ENCODE assay signal across 9 mouse cellular contexts in the genomic region with DNA sequence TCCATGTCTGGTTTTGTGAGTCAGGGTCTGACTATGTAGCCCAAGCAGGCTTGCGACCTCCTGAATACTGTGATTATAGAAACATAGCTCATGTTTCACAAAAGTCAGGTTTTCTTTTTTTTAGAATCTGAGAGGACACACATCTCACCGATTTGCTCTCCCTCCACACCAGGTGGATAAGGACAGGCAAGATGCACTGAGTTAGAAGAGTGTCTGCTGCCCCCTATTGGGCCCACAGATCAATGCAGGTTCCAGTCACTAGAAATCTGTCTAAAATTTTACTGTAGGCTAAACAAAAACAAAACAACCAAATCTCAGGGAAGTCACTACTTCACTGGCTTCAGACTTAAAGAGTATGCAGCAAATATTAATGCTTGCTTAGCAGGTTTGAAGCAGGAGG. TPM values are rescaled to one million over a fixed set of nuclear protein-coding genes. Genes with fewer than 3 reads are reported as not detected.
DNase-seq lines count a peak whose midpoint lies in the region; ATAC-seq lines count a peak whose summit lies in the region.
"Had no signal": no experiment of that assay in that cellular context is flagged by ENCODE, and none has a peak within 500 bp of the region (broad histone marks: within the 10 kb centered on the region; RNA-seq: fewer than 3 reads in every experiment).

No protein-coding gene starts in this region.

- H3K9me3 ChIP-seq in hindbrain, embryonic 11.5 days (ENCODE audit: control insufficient read depth, low read length): no peaks in the 10 kb centered on the region
- H3K9me3 ChIP-seq in hindbrain, embryonic 12.5 days (replicated peaks): no peaks in the 10 kb centered on the region
- no peaks in the 10 kb centered on the region for H3K9me3 ChIP-seq in neural tube, embryonic 13.5 days
- H3K9me3 ChIP-seq: embryonic facial prominence, embryonic 12.5 days had no signal

- no peak overlapping the region for H3K4me3 ChIP-seq in hindbrain, embryonic 11.5 days (ENCODE audit: low read depth, low read length)
- H3K4me3 ChIP-seq in hindbrain, embryonic 12.5 days: no peak overlapping the region
- H3K4me3 ChIP-seq in neural tube, embryonic 13.5 days: no peak overlapping the region
- H3K4me3 ChIP-seq: embryonic facial prominence, embryonic 12.5 days had no signal

- no peaks in the 10 kb centered on the region for H3K27me3 ChIP-seq in hindbrain, embryonic 11.5 days (ENCODE audit: control insufficient read depth, insufficient read depth, low read length)
- no peaks in the 10 kb centered on the region for H3K27me3 ChIP-seq in hindbrain, embryonic 12.5 days
- no peaks in the 10 kb centered on the region for H3K27me3 ChIP-seq in neural tube, embryonic 13.5 days
- H3K27me3 ChIP-seq: embryonic facial prominence, embryonic 12.5 days had no signal

- H3K36me3 ChIP-seq in hindbrain, embryonic 11.5 days (ENCODE audit: control insufficient read depth, insufficient read depth, low read length): no peaks in the 10 kb centered on the region
- peaks cover 18% of the 10 kb centered on the region; the same call in 1 of the 2 replicates for H3K36me3 ChIP-seq in hindbrain, embryonic 12.5 days
- peaks cover 23% of the 10 kb centered on the region for H3K36me3 ChIP-seq in neural tube, embryonic 13.5 days

- no peak overlapping the region for H3K4me2 ChIP-seq in hindbrain, embryonic 11.5 days (replicated peaks; ENCODE audit: low read depth, low read length)
- H3K4me2 ChIP-seq in hindbrain, embryonic 12.5 days (replicated peaks): no peak overlapping the region
- no peak overlapping the region for H3K4me2 ChIP-seq in neural tube, embryonic 13.5 days
- H3K4me2 ChIP-seq: embryonic facial prominence, embryonic 12.5 days had no signal

- no peak overlapping the region for H3K27ac ChIP-seq in hindbrain, embryonic 11.5 days (ENCODE audit: low read depth, low read length)
- no peak overlapping the region for H3K27ac ChIP-seq in hindbrain, embryonic 12.5 days
- H3K27ac ChIP-seq in neural tube, embryonic 13.5 days (replicated peaks): no peak overlapping the region
- H3K27ac ChIP-seq: embryonic facial prominence, embryonic 12.5 days had no signal

- H3K4me1 ChIP-seq in hindbrain, embryonic 11.5 days (replicated peaks; ENCODE audit: control insufficient read depth, insufficient read depth, low read length): no peaks in the 10 kb centered on the region
- H3K4me1 ChIP-seq in hindbrain, embryonic 12.5 days: no peaks in the 10 kb centered on the region
- no peaks in the 10 kb centered on the region for H3K4me1 ChIP-seq in neural tube, embryonic 13.5 days (replicated peaks)
- H3K4me1 ChIP-seq: embryonic facial prominence, embryonic 12.5 days had no signal

- ATAC-seq in hindbrain, embryonic 11.5 days (ENCODE audit: low FRiP score): no peak
- no peak for ATAC-seq in hindbrain, embryonic 12.5 days (ENCODE audit: low FRiP score)
- ATAC-seq in neural tube, embryonic 13.5 days (ENCODE audit: low read depth): peak; percentile 50; the same call in 1 of the 2 replicates

- DNase-seq in hindbrain, embryonic 11.5 days (ENCODE audit: low spot score): peak; percentile 70
- DNase-seq in 416B (ENCODE audit: low read depth) (peak; percentile 65), ES-CJ7 (ENCODE audit: low read depth, low spot score) (peak; percentile 65)
- DNase-seq in cerebellum, postnatal 10 days: peak; percentile 74 to 79
- DNase-seq in kidney, postnatal 10 days: peak; percentile 58
- no peak for DNase-seq in urinary bladder, adult 18-20 months (ENCODE audit: low spot score in 2 of 2)

- WGBS in hindbrain, embryonic 11.5 days: 76% methylated on average over 2 of the region's 2 CpGs
- 65% methylated on average over 2 of the region's 2 CpGs for WGBS in hindbrain, embryonic 12.5 days
- 68% methylated on average over 2 of the region's 2 CpGs for WGBS in neural tube, embryonic 13.5 days

- H3K9ac ChIP-seq in hindbrain, embryonic 11.5 days (ENCODE audit: low read depth, low read length): no peak overlapping the region
- H3K9ac ChIP-seq in hindbrain, embryonic 12.5 days: no peak overlapping the region
- H3K9ac ChIP-seq in neural tube, embryonic 13.5 days: no peak overlapping the region
- H3K9ac ChIP-seq: embryonic facial prominence, embryonic 12.5 days had no signal

RNA-seq across cellular contexts. Expression of a gene that starts 21.5 kb away (rescaled TPM):
- polyA plus RNA-seq in hindbrain, embryonic 11.5 days (2014; fragmentation: Nextera tagmentation; extraction: Ambion mirVana): 5.9 and 6.9 TPM in 2 replicates
- polyA plus RNA-seq in hindbrain, embryonic 12.5 days (2016; fragmentation: Nextera tagmentation; extraction: Ambion mirVana): 12.7 and 15.5 TPM in 2 replicates
- polyA plus RNA-seq in neural tube, embryonic 13.5 days (2015; fragmentation: Nextera tagmentation; extraction: Ambion mirVana): 14.3 and 14.9 TPM in 2 replicates

RNA-seq across cellular contexts. Expression of a gene that starts 23.9 kb away (rescaled TPM):
- 9.8 and 10.3 TPM in 2 replicates for polyA plus RNA-seq in hindbrain, embryonic 11.5 days (2014; fragmentation: Nextera tagmentation; extraction: Ambion mirVana)
- 10.6 and 11.8 TPM in 2 replicates for polyA plus RNA-seq in hindbrain, embryonic 12.5 days (2016; fragmentation: Nextera tagmentation; extraction: Ambion mirVana)
- polyA plus RNA-seq in neural tube, embryonic 13.5 days (2015; fragmentation: Nextera tagmentation; extraction: Ambion mirVana): 10.9 and 11.3 TPM in 2 replicates

Comparison
In these comparisons a context has a peak if more than half of its experiments do, and no peak if none do; other contexts are left out.
1. DNase-seq: peak in hindbrain, embryonic 11.5 days (single experiment), 416B (single experiment), ES-CJ7 (single experiment), cerebellum, postnatal 10 days (2 of 2) and kidney, postnatal 10 days (single experiment); none in urinary bladder, adult 18-20 months (0 of 2).